Mouse (Mus musculus) liver, embryonic 13.5 days (tissue): Measurements from ENCODE around the gene Mfap3. TPM values are rescaled to one million over a fixed set of nuclear protein-coding genes. Genes with fewer than 3 reads are reported as not detected.

Source experiments
- ATAC-seq: fragments of 200-750 bp; cut with Nextera tagmentation; 2 replicates; pipeline ENCODE4 v1.8.0; 2017; ENCODE audit warnings: low read depth, mild to moderate bottlenecking, moderate number of reproducible peaks, moderate library complexity
- DNase-seq: peaks from one replicate; pipeline ENCODE4 v3.0.0; 2022
- H3K27ac ChIP-seq: fragments of 300-500 bp; sonication (generic); 2 replicates; pipeline ENCODE4 v1.5.1; 2015; ENCODE audit warnings: moderate library complexity, mild to moderate bottlenecking, inconsistent platforms
- H3K27me3 ChIP-seq: fragments of 300-500 bp; sonication (generic); 2 replicates; pipeline ENCODE4 v1.6.1; 2015; ENCODE audit warnings: mild to moderate bottlenecking, inconsistent platforms
- H3K36me3 ChIP-seq: fragments of 300-500 bp; sonication (generic); 2 replicates; pipeline ENCODE4 v1.6.1; 2015; ENCODE audit warnings: mild to moderate bottlenecking, inconsistent platforms
- H3K4me1 ChIP-seq: fragments of 300-500 bp; sonication (generic); replicated peaks from 2 replicates; pipeline ENCODE4 v1.6.1; 2015; ENCODE audit warnings: inconsistent platforms
- H3K4me2 ChIP-seq: fragments of 300-500 bp; sonication (generic); 2 replicates; pipeline ENCODE4 v1.6.1; 2015; ENCODE audit warnings: inconsistent platforms, mild to moderate bottlenecking, moderate library complexity
- H3K4me3 ChIP-seq: fragments of 300-500 bp; sonication (generic); replicated peaks from 2 replicates; pipeline ENCODE4 v1.5.1; 2015; ENCODE audit warnings: mild to moderate bottlenecking, inconsistent platforms
- H3K9ac ChIP-seq: fragments of 300-500 bp; sonication (generic); 2 replicates; pipeline ENCODE4 v1.6.1; 2015; ENCODE audit warnings: mild to moderate bottlenecking, inconsistent platforms
- H3K9me3 ChIP-seq: fragments of 300-500 bp; sonication (generic); replicated peaks from 2 replicates; pipeline ENCODE4 v1.6.1; 2016; ENCODE audit warnings: inconsistent platforms
- WGBS: fragments of 180-500 bp; shearing (Covaris S2); methylation state at CpG from one replicate; pipeline ENCODE4 v1.1.7; 2015; ENCODE audit not compliant: insufficient replicate concordance; 5-methylcytosine and 5-hydroxymethylcytosine counted together
- polyA plus RNA-seq: library from polyadenylated mRNA; unstranded; fragments of >200 nt; fragmentation: Nextera tagmentation; extraction: Ambion mirVana; gene quantifications from 2 replicates; pipeline ENCODE4 v1.2.1, GENCODE M21; 2015

The Mfap3 gene
- polyA plus RNA-seq, 1 experiment from 2014 or later: 13.2 TPM

GRCm38 (mm10) chr11:57503155-57503554, 15.3 kb upstream of the Mfap3 start:
- peaks cover 13% of the 10 kb centered on the region for H3K4me1 ChIP-seq
- H3K9ac ChIP-seq: no peak overlapping the region
- no peak overlapping the region for H3K4me3 ChIP-seq
- ATAC-seq (no peak), DNase-seq (no peak)
- H3K27ac ChIP-seq: no peak overlapping the region
- H3K4me2 ChIP-seq: no peak overlapping the region
- peaks cover 72% of the 10 kb centered on the region for H3K36me3 ChIP-seq
- no peaks in the 10 kb centered on the region for H3K9me3 ChIP-seq
- WGBS: 87% methylated on average over 5 of the region's 5 CpGs
- H3K27me3 ChIP-seq: no peaks in the 10 kb centered on the region

GRCm38 (mm10) chr11:57506899-57507298, 11.6 kb upstream of the Mfap3 start:
- WGBS: 81% methylated on average over 6 of the region's 6 CpGs
- Histone ChIP-seq H3K4me2 (no peak overlapping the region), H3K36me3 (peaks cover 66% of the 10 kb centered on the region), H3K27ac (no peak overlapping the region), H3K4me1 (peaks cover 7% of the 10 kb centered on the region), H3K27me3 (no peaks in the 10 kb centered on the region), H3K9me3 (no peaks in the 10 kb centered on the region), H3K9ac (no peak overlapping the region), H3K4me3 (no peak overlapping the region)
- ATAC-seq: no peak
- no peak for DNase-seq

DNA sequence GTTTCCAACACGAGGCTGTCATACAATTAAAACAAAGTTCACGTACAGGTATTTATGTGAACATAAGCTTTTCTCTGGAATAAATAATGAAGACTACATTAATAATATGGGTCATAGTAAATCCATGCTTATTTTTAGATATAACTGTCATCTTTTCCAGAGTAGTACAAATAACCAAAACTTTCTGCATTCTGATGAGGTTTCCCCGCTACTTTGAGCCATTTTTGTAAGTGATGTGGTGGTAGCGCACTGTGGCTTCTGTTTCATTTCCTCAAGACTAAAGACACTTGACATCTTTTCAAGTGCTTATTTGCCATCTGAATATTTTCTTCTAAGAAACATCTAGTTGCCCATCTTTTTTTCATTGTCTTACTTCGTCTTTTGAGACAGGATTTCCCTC, 3.2 kb upstream of the Mfap3 start:
- no peak for ATAC-seq
- 83% methylated on average over 5 of the region's 5 CpGs for whole genome bisulfite sequencing
- H3K9ac ChIP-seq: no peak overlapping the region

GRCm38 (mm10) chr11:57516946-57517441, 1.5 kb upstream of the Mfap3 start:
- no peak for ATAC-seq
- peak overlapping the region; percentile 8; the same call in 1 of the 2 replicates for H3K9ac ChIP-seq
- H3K27ac ChIP-seq: no peak overlapping the region
- no peak for DNase-seq
- H3K4me2 ChIP-seq: peak overlapping the region; percentile 80
- no peaks in the 10 kb centered on the region for H3K9me3 ChIP-seq
- peaks cover 15% of the 10 kb centered on the region for H3K36me3 ChIP-seq
- H3K4me1 ChIP-seq: peaks cover 24% of the 10 kb centered on the region
- no peaks in the 10 kb centered on the region for H3K27me3 ChIP-seq
- peak overlapping the region; percentile 95 for H3K4me3 ChIP-seq
- WGBS: 54% methylated on average over 5 of the region's 5 CpGs

More for the DNA sequence above, 3.2 kb upstream of the Mfap3 start:
- Histone ChIP-seq H3K36me3 (peaks cover 23% of the 10 kb centered on the region), H3K9me3 (no peaks in the 10 kb centered on the region), H3K27ac (no peak overlapping the region), H3K27me3 (no peaks in the 10 kb centered on the region), H3K4me1 (peaks cover 23% of the 10 kb centered on the region), H3K4me2 (no peak overlapping the region), H3K4me3 (no peak overlapping the region)
- no peak for DNase-seq

- no peak; the same call in none of the 2 replicates for ATAC-seq
- Histone ChIP-seq H3K4me2 (peak overlapping the region; percentile 80), H3K27ac (peak overlapping the region; percentile 62), H3K36me3 (0 out of 2 replicates have a peak, but pooled peaks cover 4% of the 10 kb centered on the region), H3K9me3 (no peaks in the 10 kb centered on the region), H3K4me3 (peak overlapping the region; percentile 95), H3K4me1 (peaks cover 26% of the 10 kb centered on the region), H3K9ac (peak overlapping the region; percentile 90), H3K27me3 (no peaks in the 10 kb centered on the region)
- DNase-seq: no peak
- under 1% methylated on average over 16 of the region's 16 CpGs for WGBS
These were observed 286 bp downstream of the Mfap3 start for GRCm38 (mm10) chr11:57518751-57519148.

DNA sequence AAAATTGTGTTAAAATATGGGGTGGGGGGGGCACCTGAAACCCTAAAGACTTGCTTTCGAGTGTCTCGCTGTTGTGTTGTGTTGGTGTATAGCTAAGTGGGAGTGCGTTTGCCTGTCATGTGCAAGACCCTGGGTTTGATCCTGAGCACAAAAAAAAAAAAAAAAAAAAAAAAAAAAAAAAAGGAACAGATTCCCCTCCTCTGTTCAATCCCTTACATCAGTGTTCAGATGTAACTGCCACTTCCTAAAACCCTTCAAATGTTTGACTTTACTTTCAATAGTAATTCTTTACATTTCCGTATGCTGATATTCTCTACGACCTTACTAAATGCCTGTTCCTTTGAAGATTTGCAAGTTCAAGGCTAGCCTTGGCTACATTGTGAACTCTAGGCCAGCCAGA, 840 bp downstream of the Mfap3 start:
- H3K4me1 ChIP-seq: peaks cover 31% of the 10 kb centered on the region
- peak overlapping the region; percentile 90 for H3K9ac ChIP-seq
- H3K4me2 ChIP-seq: peak overlapping the region; percentile 80
- WGBS: 69% methylated on average over 5 of the region's 5 CpGs
- ATAC-seq (no peak), DNase-seq (no peak)
- no peaks in the 10 kb centered on the region for H3K27me3 ChIP-seq
- 0 out of 2 replicates have a peak, but pooled peaks cover 4% of the 10 kb centered on the region for H3K36me3 ChIP-seq
- no peak overlapping the region for H3K27ac ChIP-seq
- H3K9me3 ChIP-seq: no peaks in the 10 kb centered on the region
- peak overlapping the region; percentile 95 for H3K4me3 ChIP-seq

DNA sequence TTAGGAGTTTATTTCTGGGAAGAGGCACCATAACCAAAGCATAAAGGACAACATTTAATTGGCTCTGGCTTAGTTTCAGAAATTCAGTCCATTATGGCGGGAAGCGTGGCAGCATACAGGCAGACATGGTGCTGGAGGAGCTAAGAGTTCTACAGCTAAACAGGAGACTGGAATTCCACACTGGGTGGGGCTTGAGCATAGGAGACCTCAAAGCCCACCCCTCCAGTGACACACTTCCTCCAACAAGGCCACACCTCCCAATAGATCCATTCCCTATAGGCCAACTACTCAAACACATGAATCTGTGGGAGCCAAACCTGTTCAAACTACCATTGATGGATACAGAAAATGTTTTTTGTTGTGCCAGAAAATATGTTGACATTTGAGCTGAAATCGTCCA, 2.7 kb downstream of the Mfap3 start:
- ATAC-seq (no peak), DNase-seq (no peak)
- H3K36me3 ChIP-seq: 0 out of 2 replicates have a peak, but pooled peaks cover 4% of the 10 kb centered on the region
- H3K4me2 ChIP-seq: no peak overlapping the region
- no peak overlapping the region for H3K9ac ChIP-seq
- H3K27me3 ChIP-seq: no peaks in the 10 kb centered on the region
- H3K9me3 ChIP-seq: no peaks in the 10 kb centered on the region
- H3K4me3 ChIP-seq: no peak overlapping the region
- no peak overlapping the region for H3K27ac ChIP-seq
- WGBS: 87% methylated on average over 3 of the region's 3 CpGs
- peaks cover 35% of the 10 kb centered on the region for H3K4me1 ChIP-seq

DNA sequence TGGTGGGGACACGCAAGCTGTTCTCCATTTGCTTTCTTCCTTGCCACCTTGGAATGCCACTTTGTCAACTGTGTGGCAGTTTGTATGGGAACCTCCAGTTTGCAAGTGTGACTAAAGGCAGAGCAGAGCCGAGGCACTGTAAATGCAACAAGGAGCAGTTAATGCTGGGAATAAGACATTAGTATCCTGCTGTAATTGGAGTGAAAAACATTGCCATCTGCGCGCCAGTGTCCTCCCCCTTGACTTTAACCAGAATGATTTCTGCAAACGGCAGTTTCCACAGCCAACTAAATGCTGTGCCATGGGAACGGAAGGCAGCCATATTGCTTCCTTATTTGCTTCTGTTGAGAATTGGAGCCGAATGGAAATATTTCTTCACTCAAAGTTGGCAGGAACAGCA, 3.6 kb downstream of the Mfap3 start:
- Histone ChIP-seq H3K36me3 (0 out of 2 replicates have a peak, but pooled peaks cover 4% of the 10 kb centered on the region), H3K9ac (no peak overlapping the region), H3K4me1 (peaks cover 32% of the 10 kb centered on the region), H3K4me3 (no peak overlapping the region), H3K27ac (no peak overlapping the region), H3K9me3 (no peaks in the 10 kb centered on the region), H3K27me3 (no peaks in the 10 kb centered on the region), H3K4me2 (no peak overlapping the region)
- WGBS: 81% methylated on average over 7 of the region's 7 CpGs
- no peak for ATAC-seq
- no peak for DNase-seq

- Histone ChIP-seq H3K4me3 (no peak overlapping the region), H3K36me3 (peaks cover 10% of the 10 kb centered on the region; the same call in 1 of the 2 replicates), H3K27me3 (no peaks in the 10 kb centered on the region), H3K4me2 (no peak overlapping the region), H3K4me1 (peaks cover 24% of the 10 kb centered on the region), H3K9ac (no peak overlapping the region), H3K27ac (no peak overlapping the region), H3K9me3 (no peaks in the 10 kb centered on the region)
- no peak for ATAC-seq
- WGBS: 66% methylated on average over 3 of the region's 3 CpGs
- no peak for DNase-seq
These were observed 5.0 kb downstream of the Mfap3 start for GRCm38 (mm10) chr11:57523418-57523817.

GRCm38 (mm10) chr11:57524597-57524996, 6.1 kb downstream of the Mfap3 start:
- ATAC-seq (no peak), DNase-seq (no peak)
- peaks cover 16% of the 10 kb centered on the region for H3K4me1 ChIP-seq

GRCm38 (mm10) chr11:57525900-57526299, 7.4 kb downstream of the Mfap3 start:
- no peaks in the 10 kb centered on the region for H3K9me3 ChIP-seq
- ATAC-seq (no peak), DNase-seq (no peak)
- peaks cover 12% of the 10 kb centered on the region; the same call in 1 of the 2 replicates for H3K4me1 ChIP-seq
- H3K27ac ChIP-seq: no peak overlapping the region
- no peaks in the 10 kb centered on the region for H3K27me3 ChIP-seq
- H3K4me2 ChIP-seq: no peak overlapping the region
- H3K4me3 ChIP-seq: no peak overlapping the region
- no peak overlapping the region for H3K9ac ChIP-seq
- 62% methylated on average over 3 of the region's 3 CpGs for WGBS
- peaks cover 24% of the 10 kb centered on the region for H3K36me3 ChIP-seq

More at GRCm38 (mm10) chr11:57524597-57524996, 6.1 kb downstream of the Mfap3 start:
- H3K9ac ChIP-seq: no peak overlapping the region
- H3K4me2 ChIP-seq: no peak overlapping the region
- no peak overlapping the region for H3K4me3 ChIP-seq
- no peaks in the 10 kb centered on the region for H3K9me3 ChIP-seq
- H3K27me3 ChIP-seq: no peaks in the 10 kb centered on the region
- H3K27ac ChIP-seq: no peak overlapping the region
- H3K36me3 ChIP-seq: peaks cover 13% of the 10 kb centered on the region

DNA sequence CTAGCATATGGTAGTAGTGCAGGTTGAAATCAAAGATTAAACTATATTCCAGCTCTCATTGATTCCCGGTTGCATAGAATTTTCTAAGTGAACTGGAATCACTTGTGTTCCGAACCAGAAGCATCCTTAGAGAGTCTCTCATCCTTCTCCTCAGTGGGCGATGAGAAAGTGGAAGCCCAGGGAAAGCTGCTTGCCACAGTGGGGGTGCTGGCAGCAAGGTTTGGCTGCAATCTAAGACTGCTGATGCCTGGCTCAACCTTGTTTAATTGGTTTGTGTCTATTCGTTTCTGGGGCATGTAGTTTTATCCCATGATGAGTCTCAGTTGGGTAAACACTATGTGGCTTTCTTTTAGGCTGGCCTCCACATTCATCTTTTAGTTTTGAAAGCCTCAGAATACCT, 9.0 kb downstream of the Mfap3 start:
- DNase-seq (no peak), ATAC-seq (no peak)
- no peak overlapping the region for H3K9ac ChIP-seq
- no peak overlapping the region for H3K4me3 ChIP-seq
- WGBS: 63% methylated on average over 4 of the region's 4 CpGs
- H3K27ac ChIP-seq: no peak overlapping the region
- H3K36me3 ChIP-seq: peaks cover 27% of the 10 kb centered on the region
- no peaks in the 10 kb centered on the region for H3K9me3 ChIP-seq
- H3K4me2 ChIP-seq: no peak overlapping the region
- no peaks in the 10 kb centered on the region for H3K27me3 ChIP-seq
- H3K4me1 ChIP-seq: peaks cover 12% of the 10 kb centered on the region; the same call in 1 of the 2 replicates
